ENCODE assay signal across 27 mouse cellular contexts in the genomic region with DNA sequence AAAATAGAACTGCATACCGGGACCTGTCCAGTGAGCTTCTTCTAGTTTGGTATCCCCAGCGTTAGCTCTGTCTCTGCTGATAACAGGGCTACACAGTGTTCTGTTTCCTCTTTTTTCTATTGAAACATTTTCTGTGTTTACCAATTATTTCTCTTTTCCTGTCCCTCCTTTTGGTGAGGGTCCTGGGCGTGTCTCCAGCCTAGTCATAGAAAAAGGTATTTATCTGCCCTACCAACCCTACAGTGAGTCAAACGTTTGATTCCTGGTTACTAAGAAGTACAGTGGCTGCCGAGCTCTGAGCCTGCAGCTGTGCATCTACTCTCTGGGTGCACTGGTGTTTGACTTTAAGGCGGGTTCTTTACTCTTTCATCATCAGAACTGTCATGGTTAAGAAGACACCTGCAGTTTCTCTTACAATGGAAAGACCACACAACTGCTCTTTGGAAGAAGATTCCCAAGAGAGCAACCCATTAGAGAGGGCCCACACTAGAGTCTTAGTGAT. TPM values are rescaled to one million over a fixed set of nuclear protein-coding genes. Genes with fewer than 3 reads are reported as not detected.
A peak's percentile ranks its signal among the peaks of the same experiment; 100 is the strongest.
DNase-seq lines count a peak whose midpoint lies in the region; ATAC-seq lines count a peak whose summit lies in the region.
"Had no signal": no experiment of that assay in that cellular context is flagged by ENCODE, and none has a peak within 500 bp of the region (broad histone marks: within the 10 kb centered on the region; RNA-seq: fewer than 3 reads in every experiment).

Gene Il5ra, minus strand, starts transcription at position 151 of the 502 bp plus-strand sequence.

- DNase-seq in spleen, postnatal 36 days (ENCODE audit: low spot score in 2 of 2) = peak; percentile 45 to 52
- no peak for DNase-seq in spleen, adult 18-20 months
- DNase-seq in thymus, postnatal 25 days = peak; percentile 30
- DNase-seq in testis, postnatal 14 days (ENCODE audit: low spot score) = no peak
- DNase-seq: adrenal gland, adult 2 months; cerebellum, adult 11-12 months; cerebellum, postnatal 36 days; gastrocnemius, postnatal 14 days; heart, postnatal 10 days; lung, adult 18-20 months; retina, postnatal 1 day had no signal

- 79% methylated on average over 6 of the region's 6 CpGs for WGBS in forebrain, embryonic 16.5 days
- 80% methylated on average over 6 of the region's 6 CpGs for WGBS in forebrain, embryonic 15.5 days

- H3K9me3 ChIP-seq in forebrain, embryonic 16.5 days (ENCODE audit: control insufficient read depth, low read length) = no peaks in the 10 kb centered on the region
- H3K9me3 ChIP-seq in forebrain, embryonic 15.5 days = no peaks in the 10 kb centered on the region
- H3K9me3 ChIP-seq: embryonic facial prominence, embryonic 12.5 days; hindbrain, embryonic 15.5 days; limb, embryonic 10.5 days; midbrain, embryonic 12.5 days; neural tube, embryonic 15.5 days had no signal

- no peak within 1 kb of the TSS for H3K9ac ChIP-seq in forebrain, embryonic 16.5 days (replicated peaks; ENCODE audit: low read depth, low read length)
- H3K9ac ChIP-seq in forebrain, embryonic 15.5 days (replicated peaks) = no peak within 1 kb of the TSS
- H3K9ac ChIP-seq: embryonic facial prominence, embryonic 12.5 days; hindbrain, embryonic 15.5 days; midbrain, embryonic 12.5 days; neural tube, embryonic 15.5 days had no signal

- H3K27me3 ChIP-seq in forebrain, embryonic 16.5 days (replicated peaks; ENCODE audit: control insufficient read depth, insufficient read depth, low read length) = no peaks in the 10 kb centered on the region
- H3K27me3 ChIP-seq in forebrain, embryonic 15.5 days = no peaks in the 10 kb centered on the region
- H3K27me3 ChIP-seq: embryonic facial prominence, embryonic 12.5 days; hindbrain, embryonic 15.5 days; midbrain, embryonic 12.5 days; neural tube, embryonic 15.5 days had no signal

- ATAC-seq in granulocyte monocyte progenitor cell, adult 5-6 weeks (replicated peaks; ENCODE audit: poor library complexity, severe bottlenecking) = peak; percentile 62
- peak; percentile 67 for ATAC-seq in megakaryocyte progenitor cell, adult 5-6 weeks (replicated peaks; ENCODE audit: poor library complexity)
- ATAC-seq in forebrain, embryonic 16.5 days = no peak
- ATAC-seq in forebrain, embryonic 15.5 days (replicated peaks) = no peak
- ATAC-seq: intestine, postnatal 0 days had no signal

- H3K4me2 ChIP-seq in forebrain, embryonic 16.5 days (ENCODE audit: low read length) = no peak within 1 kb of the TSS
- no peak within 1 kb of the TSS for H3K4me2 ChIP-seq in forebrain, embryonic 15.5 days (replicated peaks)
- H3K4me2 ChIP-seq: embryonic facial prominence, embryonic 12.5 days; hindbrain, embryonic 15.5 days; midbrain, embryonic 12.5 days; neural tube, embryonic 15.5 days had no signal

- no peak within 1 kb of the TSS for H3K4me3 ChIP-seq in forebrain, embryonic 16.5 days (replicated peaks; ENCODE audit: low read length)
- no peak within 1 kb of the TSS for H3K4me3 ChIP-seq in forebrain, embryonic 15.5 days
- H3K4me3 ChIP-seq: embryonic facial prominence, embryonic 12.5 days; hindbrain, embryonic 15.5 days; layer of hippocampus, adult 2 months; left cerebral cortex, adult 2 months; limb, embryonic 10.5 days; midbrain, embryonic 12.5 days; myocyte; neural tube, embryonic 15.5 days had no signal

- no peaks in the 10 kb centered on the region for H3K4me1 ChIP-seq in forebrain, embryonic 16.5 days (replicated peaks; ENCODE audit: control insufficient read depth, insufficient read depth, low read length)
- no peaks in the 10 kb centered on the region for H3K4me1 ChIP-seq in forebrain, embryonic 15.5 days
- H3K4me1 ChIP-seq: embryonic facial prominence, embryonic 12.5 days; hindbrain, embryonic 15.5 days; midbrain, embryonic 12.5 days; neural tube, embryonic 15.5 days had no signal

- H3K36me3 ChIP-seq in forebrain, embryonic 16.5 days (ENCODE audit: control insufficient read depth, insufficient read depth) = no peaks in the 10 kb centered on the region
- H3K36me3 ChIP-seq in forebrain, embryonic 15.5 days = no peaks in the 10 kb centered on the region
- H3K36me3 ChIP-seq: embryonic facial prominence, embryonic 12.5 days; hindbrain, embryonic 15.5 days; limb, embryonic 10.5 days; midbrain, embryonic 12.5 days; neural tube, embryonic 15.5 days had no signal

- H3K27ac ChIP-seq in forebrain, embryonic 16.5 days (ENCODE audit: low read length) = no peak within 1 kb of the TSS
- no peak within 1 kb of the TSS for H3K27ac ChIP-seq in forebrain, embryonic 15.5 days (replicated peaks)
- H3K27ac ChIP-seq: embryonic facial prominence, embryonic 12.5 days; hindbrain, embryonic 15.5 days; kidney, postnatal 0 days; layer of hippocampus, adult 2 months; left cerebral cortex, adult 2 months; limb, embryonic 10.5 days; midbrain, embryonic 12.5 days; neural tube, embryonic 15.5 days; stomach, postnatal 0 days had no signal

RNA-seq across cellular contexts. Expression of gene Il5ra, which starts in this region (rescaled TPM):
- not detected in 2 replicates for total RNA-seq in granulocyte monocyte progenitor cell, adult 5-6 weeks (2014; fragmentation: Nextera tagmentation)
- total RNA-seq in granulocyte monocyte progenitor cell, adult 5-6 weeks (2017) = 0.15 and 1.4 TPM in 2 replicates
- total RNA-seq in megakaryocyte progenitor cell, adult 5-6 weeks (2015) = 0.46 and 0.49 TPM in 2 replicates
- total RNA-seq in megakaryocyte progenitor cell, adult 5-6 weeks (2017) = 0.41 and 1.0 TPM in 2 replicates
- polyA plus RNA-seq in forebrain, embryonic 16.5 days (2015; fragmentation: Nextera tagmentation; extraction: Ambion mirVana) = not detected in 2 replicates
- polyA plus RNA-seq in forebrain, embryonic 15.5 days (2015; fragmentation: Nextera tagmentation; extraction: Ambion mirVana) = 0.05 TPM in 1 of 2 replicates, not detected in the other
- total RNA-seq: adrenal gland, adult 2 months; gastrocnemius, postnatal 14 days; heart, postnatal 10 days; layer of hippocampus, adult 2 months; left cerebral cortex, adult 2 months had no signal
- polyA plus RNA-seq: adrenal gland, adult 2 months; C2C12; embryonic facial prominence, embryonic 12.5 days; intestine, postnatal 0 days; limb, embryonic 10.5 days; midbrain, embryonic 12.5 days; myocyte; stomach, postnatal 0 days had no signal

Comparison
In these comparisons a context has a peak if more than half of its experiments do, and no peak if none do; other contexts are left out.
1. DNase-seq: peak in spleen, postnatal 36 days (2 of 2) and thymus, postnatal 25 days (single experiment); none in spleen, adult 18-20 months (0 of 2) and testis, postnatal 14 days (single experiment).
2. ATAC-seq: peak in granulocyte monocyte progenitor cell, adult 5-6 weeks (single experiment) and megakaryocyte progenitor cell, adult 5-6 weeks (single experiment); none in forebrain, embryonic 16.5 days (single experiment) and forebrain, embryonic 15.5 days (single experiment).